Mouse (Mus musculus): Measurements from ENCODE around the gene Elobl.
A peak's percentile ranks its signal among the peaks of the same experiment; 100 is the strongest.

The Elobl gene

GRCm38 (mm10) chr11:88981337-88981736, 14.6 kb upstream of the Elobl start:
- DNase-seq = no peak

DNA sequence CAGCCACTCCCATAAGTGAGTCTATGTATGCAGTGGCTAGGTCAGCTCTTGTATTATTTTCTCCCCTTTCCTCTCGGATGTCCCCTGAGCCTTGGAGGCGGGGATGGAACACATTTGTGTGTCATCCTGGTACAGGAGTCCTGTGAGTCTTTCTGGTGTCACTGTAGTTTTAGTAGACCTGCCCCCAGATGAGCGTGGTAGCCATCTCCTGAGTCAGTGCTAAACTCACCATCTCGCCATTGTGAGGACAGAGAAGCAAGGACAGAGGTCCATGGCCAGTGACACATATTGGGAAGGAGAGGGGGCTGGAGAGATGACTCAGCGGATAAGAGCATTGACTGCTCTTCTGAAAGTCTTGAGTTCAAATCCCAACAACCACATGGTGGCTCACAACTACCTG, 10.5 kb upstream of the Elobl start:
- DNase-seq = no peak

DNA sequence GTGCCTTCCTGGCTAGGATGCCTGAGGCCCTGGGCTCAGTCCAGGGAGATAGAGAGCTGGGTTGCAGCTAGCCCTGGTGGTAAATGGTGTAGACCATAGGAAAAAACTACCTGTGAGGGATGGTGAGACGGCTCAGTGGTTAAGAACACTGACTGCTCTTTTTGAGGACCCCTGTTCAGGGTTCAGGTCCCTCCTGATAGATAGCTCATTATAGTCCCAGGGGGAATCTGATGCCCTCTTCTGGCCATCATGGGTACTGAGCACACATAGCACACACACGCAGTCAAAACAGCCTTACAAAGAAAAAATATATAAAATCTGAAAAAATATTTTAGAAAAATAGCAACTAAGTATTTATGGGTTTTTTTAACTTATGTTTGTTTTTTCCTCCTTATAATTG, 9.6 kb upstream of the Elobl start:
- DNase-seq = no peak

DNA sequence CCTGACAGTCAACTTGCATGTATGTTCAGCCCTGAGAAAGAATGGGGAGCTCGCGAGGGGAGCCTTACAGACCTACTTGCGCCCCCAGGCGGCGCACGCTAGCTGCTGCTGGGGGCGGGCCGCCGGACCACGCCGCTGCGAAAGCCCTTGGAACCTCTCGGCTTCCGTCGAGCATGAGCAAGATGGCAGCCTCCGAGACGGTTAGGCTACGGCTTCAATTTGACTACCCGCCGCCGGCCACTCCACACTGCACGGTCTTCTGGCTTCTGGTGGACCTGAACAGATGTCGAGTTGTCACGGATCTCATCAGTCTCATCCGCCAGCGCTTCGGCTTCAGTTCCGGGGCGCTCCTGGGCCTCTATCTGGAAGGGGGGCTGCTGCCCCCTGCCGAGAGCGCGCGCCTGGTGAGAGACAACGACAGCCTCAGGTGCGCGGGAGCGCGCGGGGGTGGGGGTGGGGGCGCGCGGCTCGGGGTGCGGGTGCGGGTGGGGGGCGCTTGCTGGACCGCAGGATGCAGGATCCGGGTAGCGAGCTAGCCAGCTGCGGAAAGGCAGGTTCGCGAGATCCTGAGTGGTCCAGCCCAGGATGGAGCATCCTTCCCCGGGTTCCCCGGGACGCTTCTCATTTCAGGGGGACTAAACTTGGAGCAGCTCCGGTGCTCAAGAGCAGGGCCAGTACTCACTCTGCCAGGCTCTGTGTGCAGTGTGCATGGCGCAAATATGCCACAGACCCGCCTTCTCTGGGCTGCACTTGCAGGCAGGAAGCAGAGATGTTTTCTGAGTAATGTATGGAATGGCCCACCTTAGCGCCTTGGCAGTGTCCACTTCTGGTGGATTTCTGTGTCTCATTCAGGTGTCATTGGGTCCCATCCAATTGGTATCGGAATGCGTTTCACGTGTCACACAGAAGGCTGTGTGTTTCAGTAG, 7.3 kb upstream of the Elobl start:
- peak; percentile 95 for DNase-seq

DNA sequence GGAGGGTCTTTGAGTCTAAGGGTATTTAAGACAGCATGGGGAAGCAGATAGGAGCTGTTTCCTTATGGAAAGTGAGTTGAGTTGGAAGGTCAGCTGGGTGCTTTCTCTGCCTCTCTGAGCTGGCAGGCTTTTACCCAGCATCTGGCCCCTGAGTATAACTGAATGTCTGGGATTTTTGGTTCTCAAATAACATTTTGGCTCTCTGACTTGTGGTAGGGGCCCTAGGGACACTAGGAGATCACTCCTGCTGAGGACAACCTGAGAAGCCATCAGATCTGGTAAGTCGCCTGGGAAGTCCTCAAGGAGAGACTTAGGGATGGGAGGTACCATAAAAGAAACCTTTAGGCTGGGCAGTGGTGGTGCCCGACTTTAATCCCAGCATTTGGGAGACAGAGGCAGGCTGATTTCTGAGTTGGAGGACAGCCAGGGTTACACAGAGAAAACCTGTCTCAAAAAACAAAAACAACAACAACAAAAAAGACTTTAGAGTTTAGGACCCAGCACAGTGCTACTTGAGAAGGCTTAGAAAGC, 3.5 kb upstream of the Elobl start, which contains the start of gene Coil:
Gene Coil, plus strand, starts transcription at position 51 of the 531 bp plus-strand sequence.
- DNase-seq = peak; percentile 30

DNA sequence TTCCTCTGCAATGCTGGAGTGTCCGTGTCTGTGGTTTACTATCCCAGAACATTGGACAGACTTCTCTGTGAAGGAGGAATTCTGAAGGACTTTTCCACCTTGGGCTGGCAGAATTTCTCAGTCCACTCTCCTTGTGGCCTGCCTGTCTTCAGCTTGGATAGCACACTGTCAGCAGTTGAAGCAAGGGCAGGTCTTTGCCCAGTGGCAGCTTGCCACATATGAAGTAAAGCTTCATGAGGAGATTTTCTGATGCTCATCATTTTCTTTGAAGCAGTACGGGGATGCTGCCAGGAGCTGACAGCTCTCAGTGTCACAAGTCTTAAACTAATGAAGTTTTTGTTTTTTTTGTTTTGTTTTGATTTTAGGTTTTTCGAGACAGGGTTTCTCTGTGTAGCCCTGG, 7.9 kb downstream of the Elobl start:
- peak; percentile 68 for DNase-seq

GRCm38 (mm10) chr11:88955217-88955969, 11.3 kb downstream of the Elobl start, which contains the start of gene Scpep1:
TSS of gene Scpep1 (minus strand) at chr11:88955465.
- peak; percentile 98 for DNase-seq

- DNase-seq = peak; percentile 49
Measured at GRCm38 (mm10) chr11:88954803-88955202, 11.9 kb downstream of the Elobl start.

- no peak for DNase-seq
Measured at GRCm38 (mm10) chr11:88953582-88953981, 13.1 kb downstream of the Elobl start.

DNA sequence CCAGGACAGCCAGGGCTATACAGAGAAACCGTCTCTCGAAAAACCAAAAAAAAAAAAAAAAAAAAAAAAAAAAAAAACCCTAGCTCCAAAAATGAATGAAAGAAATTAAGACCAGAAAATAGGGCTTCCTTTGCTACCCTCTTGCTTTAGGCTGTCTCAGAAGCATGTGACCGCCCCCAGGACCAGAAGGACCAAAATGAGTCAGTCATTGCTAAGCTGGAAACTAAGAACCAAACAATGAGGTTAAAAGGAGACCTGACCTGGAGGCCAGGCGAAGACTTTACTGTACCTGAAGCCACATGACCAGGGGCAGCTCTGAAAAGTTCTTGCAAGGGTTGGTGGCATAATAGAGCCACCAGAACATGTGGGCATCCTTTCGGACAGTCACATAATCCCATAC, 14.6 kb downstream of the Elobl start:
- no peak for DNase-seq

DNA sequence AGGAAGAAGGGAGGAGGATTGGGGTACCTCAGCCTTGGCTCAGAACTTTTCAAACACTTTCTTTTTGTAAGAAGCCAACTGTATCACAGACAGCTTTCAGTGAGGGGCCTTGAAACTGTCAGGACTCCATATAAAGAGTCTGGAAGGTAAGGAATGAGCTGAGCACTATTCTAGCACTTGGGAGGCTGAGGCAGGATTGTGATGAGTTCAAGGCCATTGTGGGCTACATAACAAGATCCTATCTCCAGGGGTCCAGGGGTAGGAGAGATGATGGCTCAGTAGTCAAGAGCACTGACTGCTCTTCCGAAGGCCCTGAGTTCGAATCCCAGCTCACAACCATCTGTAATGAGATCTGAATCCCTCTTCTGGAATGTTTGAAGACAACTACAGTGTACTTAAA, 15.2 kb downstream of the Elobl start:
- DNase-seq = no peak

- no peak for DNase-seq
Measured at GRCm38 (mm10) chr11:88950640-88951250, 16.0 kb downstream of the Elobl start.

- no peak for DNase-seq
Measured at GRCm38 (mm10) chr11:88949802-88950639, 16.7 kb downstream of the Elobl start.

DNA sequence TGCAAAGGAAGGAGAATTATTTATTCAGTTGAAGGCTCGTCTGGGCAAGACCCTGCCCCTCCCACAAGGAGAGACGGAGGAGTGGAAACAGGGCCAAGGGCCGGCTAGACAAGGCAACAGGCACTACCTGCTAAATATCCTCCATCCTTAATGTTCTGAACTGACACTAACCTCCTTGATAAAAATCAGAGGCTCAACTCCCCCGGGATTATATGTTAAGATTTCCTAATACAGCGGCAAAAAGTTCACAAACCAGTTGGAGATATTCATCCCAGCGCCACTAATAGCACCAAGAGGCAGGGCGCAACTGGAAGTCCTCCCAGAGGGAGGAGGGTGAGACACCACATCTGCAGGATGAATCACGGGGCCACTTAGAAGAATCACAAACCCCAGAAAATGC, 17.8 kb downstream of the Elobl start:
- no peak for DNase-seq

GRCm38 (mm10) chr11:88945971-88946585, 20.7 kb downstream of the Elobl start:
- no peak for DNase-seq

DNA sequence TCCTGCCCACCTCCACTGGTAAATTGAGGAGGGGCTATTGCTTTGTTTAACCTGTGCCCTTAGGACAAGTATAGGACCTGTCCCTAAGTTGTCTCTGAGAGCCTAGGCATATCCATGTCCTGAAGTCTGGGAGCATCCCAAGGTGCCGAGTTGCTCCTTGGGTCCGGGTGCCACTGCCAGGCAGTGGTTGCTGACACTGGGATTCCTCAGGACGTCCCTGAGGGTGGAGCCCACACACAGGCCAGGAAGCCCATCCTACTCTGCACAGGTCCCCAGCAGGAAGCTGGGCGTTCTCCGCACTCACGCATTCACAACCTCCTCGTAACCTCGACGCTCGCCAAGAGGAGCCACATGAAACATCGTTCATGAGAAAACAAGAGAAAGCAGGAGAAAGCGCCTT, 25.2 kb downstream of the Elobl start:
- no peak for DNase-seq

DNA sequence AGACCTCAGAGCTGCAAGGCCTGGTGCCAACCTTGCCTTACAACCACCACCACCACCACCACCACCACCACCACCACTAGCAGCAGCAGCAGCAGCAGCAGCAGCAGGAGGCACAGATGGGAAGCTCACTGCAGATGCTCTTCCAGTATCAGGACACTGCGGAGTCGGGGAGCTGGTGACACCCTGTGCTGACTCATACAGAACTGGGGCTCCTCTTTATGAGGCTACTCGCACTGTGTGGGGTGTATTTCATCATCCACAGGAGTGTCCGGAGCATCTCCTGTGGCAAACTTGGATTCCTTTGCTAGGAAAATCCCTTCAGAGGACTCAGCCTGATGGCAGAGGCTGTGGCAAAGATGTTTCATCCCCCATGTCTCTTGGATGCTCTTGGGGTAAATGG, 27.1 kb downstream of the Elobl start:
- no peak for DNase-seq

DNA sequence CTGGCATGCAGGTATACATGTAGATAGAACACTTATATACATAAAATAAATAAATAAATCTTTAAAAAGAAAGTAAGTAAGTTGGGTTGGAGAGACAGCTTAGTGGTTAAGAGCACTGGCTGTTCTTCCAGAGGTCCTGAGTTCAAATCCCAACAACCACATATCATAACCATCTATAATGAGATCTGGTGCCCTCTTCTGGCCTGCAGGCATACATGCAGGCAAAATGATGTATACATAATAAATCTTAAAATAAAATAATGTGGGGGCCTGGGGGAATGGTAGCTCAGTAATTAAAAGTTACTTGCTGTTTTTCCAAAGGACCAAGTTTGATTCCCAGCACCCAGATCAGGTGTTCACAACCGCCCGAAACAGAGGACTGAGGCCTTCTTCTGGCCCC, 28.0 kb downstream of the Elobl start:
- DNase-seq = no peak

- DNase-seq = no peak
Measured at GRCm38 (mm10) chr11:88937886-88938285, 28.8 kb downstream of the Elobl start.

GRCm38 (mm10) chr11:88934089-88935000, 32.4 kb downstream of the Elobl start:
- no peak for DNase-seq

DNA sequence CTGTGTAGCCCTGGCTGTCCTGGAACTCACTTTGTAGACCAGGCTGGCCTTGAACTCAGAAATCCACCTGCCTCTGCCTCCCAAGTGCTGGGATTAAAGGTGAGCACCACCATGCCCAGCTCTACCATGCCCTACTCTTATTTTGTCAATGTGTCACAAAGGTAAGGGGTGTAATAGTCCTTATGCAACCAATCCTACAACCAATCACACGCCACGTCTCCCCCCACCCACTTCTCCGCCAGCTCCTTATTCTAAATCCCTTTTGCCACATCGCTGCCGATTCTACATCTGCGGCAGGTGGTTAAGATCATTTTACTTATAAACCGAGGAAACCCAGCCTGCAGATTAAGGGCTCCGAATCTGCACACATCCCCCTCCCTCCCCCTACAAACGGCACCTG, 33.7 kb downstream of the Elobl start:
- DNase-seq = no peak
